Mouse (Mus musculus): ENCODE measurements at regions not wholly inside any gene's neighbourhood (a gene's known extent, or its start where the extent isn't known, plus 50 kb on each side); places are given as distances from the start of the nearest gene placed in this dataset.

- DNase-seq, result no peak
These were observed 52.0 kb upstream of the C030005K15Rik start for GRCm38 (mm10) chr10:97778531-97778930.

GRCm38 (mm10) chr10:97779335-97779734 lies 52.8 kb upstream of the C030005K15Rik start:
- no peak for DNase-seq

DNA sequence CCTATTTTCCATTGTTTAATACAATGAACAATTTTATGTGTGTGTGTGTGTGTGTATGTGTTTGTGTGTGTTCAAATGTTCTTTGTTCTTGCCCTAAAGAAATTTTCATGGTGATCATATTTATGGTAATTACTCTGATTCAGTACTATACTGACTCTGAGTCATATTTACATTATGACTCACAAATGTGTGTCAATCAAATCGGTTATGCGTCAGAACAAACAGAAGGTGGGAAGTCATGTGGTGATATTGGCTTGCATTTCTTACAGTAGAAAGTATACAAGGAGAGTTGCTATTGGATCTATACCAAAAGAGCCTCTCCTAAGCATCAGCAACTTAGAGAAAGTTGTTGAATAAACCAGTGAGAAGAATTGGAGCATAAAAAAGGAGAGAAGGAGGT lies 67.2 kb upstream of the C030005K15Rik start:
- DNase-seq, result no peak

- DNase-seq, result peak; percentile 5 to 23
These were observed 75.1 kb upstream of the C030005K15Rik start for GRCm38 (mm10) chr10:97801448-97802265.

DNA sequence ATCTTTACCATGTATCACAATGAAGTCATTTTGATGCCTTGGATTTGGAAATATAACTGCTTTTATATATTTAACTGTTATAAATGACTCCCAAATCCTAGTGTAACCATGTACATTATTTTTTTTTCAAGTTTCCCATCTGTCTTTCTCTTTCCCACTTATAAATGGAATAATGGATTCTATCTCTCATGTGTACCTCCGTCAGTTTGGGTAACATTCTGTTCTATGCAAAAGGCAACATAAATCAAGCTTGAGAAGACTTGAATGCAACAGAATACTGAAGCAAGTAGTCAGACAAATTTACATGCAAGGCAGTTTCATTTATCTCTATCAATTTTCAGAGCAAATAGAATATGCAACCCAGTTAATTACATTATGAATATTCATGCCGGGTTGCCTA lies 81.4 kb upstream of the C030005K15Rik start:
- DNase-seq, result no peak

DNA sequence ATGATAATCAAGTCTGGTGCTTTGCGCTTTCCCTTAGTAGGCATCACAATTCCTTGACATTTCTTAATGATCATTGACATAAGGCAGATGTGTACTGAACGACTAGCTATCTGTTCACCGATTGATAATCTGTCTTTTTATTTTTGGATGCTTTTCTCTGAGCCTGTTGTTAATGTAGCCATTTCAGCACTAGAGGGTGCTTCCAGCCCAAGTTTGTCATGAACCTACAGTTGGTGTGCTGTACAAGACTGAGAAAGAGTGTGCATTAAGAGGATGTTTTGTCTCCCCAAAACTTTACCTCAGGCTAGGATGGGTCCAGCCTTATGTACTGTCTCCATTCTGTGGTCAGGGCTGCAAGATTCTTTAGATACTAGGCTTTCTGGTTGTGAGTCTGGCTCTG lies 116.0 kb upstream of the C030005K15Rik start:
- DNase-seq, result peak in 1 of 2 experiments; percentile 10

DNA sequence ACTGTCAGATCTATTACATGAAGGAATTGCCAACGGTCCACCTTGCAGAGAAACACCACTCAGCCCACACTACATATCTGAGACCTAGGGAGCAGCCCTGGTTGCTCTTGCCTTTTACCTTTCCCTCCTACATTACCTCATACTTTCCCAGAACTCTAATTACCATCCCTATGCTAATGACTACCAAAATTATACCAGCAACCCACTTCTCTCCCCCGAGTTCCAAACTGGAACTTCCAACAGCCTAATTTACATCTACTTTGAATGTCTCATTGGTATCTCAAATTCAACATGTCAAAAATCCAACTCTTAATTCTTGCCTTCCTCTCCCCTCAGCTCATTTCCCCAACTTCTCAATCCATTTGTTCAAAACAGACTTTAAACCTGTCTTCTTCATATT lies 124.9 kb upstream of the C030005K15Rik start:
- no peak for DNase-seq

DNA sequence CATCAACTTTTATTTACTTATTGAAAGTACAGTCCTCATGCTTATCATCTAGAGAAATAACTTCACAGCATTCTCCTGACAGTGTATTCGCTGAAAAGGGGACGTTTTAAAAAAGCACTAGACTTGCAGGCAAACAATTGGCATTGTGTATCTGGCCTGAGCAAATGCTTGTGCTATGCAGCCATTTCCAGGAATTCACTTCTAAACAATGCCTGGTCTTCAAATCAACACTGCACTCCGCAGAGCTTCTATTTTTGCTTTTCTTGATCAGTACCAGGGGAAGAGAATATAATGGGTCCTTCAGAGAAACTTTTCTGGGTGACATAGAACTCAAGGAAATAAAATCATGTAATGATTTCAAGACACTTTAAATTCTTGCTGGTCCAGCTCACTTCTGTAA lies 150.5 kb upstream of the C030005K15Rik start:
- DNase-seq, result no peak

DNA sequence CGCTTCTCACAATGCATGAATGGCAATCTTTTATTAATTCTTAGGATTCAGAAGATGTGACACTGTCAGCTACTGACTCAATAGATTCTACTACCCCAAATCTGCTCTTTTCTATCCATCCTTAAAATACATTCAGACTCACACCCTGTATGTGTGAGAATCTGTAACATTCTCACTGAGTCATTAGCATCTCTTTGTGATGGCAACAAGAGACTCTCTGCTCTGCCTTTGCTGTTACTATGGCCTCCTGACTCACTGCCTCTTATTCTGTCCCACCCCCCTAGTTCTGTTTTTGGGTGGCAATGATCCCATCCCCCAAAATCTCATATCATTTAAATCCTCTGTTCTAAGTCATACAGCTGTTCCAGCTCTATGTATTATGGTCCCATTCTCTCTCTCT lies 159.5 kb upstream of the C030005K15Rik start:
- no peak for DNase-seq

DNA sequence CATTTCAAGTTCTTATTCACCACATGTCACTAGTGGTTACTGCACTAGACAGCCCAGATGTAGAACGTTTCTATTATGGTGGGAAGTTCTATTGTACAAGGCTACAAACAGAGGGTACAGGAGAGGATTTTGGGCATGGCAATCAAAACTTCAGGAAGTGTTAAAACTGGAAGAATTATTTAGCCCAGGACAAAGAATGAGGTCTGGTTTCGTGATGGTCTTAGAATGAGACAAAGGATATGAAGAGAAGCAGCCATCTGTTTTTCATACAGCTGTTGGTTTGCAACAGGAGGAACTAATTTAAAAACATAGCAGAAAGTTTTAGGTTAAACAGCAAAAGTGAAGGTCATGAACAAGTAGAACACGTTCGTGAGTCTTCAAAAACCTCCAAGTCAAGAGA lies 179.2 kb upstream of the C030005K15Rik start:
- no peak for DNase-seq

- no peak for DNase-seq
These were observed 199.0 kb upstream of the C030005K15Rik start for GRCm38 (mm10) chr10:97925568-97925967.

- no peak for DNase-seq
These were observed 213.8 kb upstream of the C030005K15Rik start for GRCm38 (mm10) chr10:97940345-97940744.

- no peak for DNase-seq
These were observed 239.3 kb upstream of the C030005K15Rik start for GRCm38 (mm10) chr10:97965881-97966280.

DNA sequence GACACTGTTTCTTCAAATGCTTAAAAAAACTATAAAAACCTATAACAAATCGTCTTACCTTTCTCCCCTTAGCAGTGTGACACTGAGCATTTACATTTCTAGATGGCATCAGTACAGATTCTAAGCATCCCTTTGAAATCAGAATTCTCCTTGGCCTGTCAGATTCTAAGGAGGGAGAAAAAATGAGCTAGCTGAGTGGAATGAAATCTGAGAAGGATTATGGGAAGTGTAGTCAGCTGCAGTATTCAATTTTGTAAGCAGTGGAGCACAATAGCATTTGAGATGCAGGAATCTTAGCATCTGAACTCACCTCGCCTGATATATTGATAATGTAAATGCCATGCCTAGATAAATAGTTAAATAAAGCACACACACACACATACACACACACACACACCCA lies 240.4 kb upstream of the C030005K15Rik start:
- no peak for DNase-seq

- no peak for DNase-seq
These were observed 280.5 kb upstream of the C030005K15Rik start for GRCm38 (mm10) chr10:98007037-98007436.

DNA sequence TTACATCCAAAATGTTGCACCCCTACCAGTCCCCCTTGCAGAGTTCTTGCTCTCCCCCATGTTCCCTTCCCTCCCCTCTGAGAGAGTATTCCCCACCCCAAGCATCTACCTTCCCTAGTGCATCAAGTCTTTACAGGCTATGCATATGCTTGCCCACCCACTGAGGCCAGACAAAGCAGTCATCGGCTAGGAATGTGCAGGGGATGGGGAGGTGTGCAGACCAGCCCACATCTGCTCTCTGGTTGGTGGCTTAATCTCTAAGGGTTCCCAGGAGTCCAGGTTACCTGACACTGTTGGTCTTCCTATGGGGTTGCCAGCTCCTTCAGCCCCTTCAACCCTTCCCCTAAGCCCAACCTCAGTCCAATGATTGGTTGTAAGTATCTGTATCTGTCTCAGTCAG lies 281.8 kb upstream of the C030005K15Rik start:
- DNase-seq, result no peak

DNA sequence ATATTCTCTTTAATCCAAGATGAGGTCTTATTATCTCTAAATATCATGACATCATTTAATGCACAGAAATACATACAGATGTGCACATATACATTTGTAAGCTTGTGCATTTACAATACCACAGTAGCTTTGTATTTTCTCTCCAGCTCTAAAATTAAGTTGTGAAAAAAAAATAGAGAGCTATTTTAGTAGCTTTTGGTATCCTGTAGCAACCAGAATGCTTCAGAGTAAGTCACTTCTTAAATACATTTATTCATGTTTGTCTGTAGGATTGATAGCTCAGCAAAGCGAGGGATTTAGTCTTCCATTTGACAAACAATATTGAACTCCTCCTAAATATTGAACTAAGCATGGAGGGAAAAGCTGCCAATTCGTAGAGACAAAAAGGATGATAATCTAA lies 286.4 kb upstream of the C030005K15Rik start:
- DNase-seq, result no peak

DNA sequence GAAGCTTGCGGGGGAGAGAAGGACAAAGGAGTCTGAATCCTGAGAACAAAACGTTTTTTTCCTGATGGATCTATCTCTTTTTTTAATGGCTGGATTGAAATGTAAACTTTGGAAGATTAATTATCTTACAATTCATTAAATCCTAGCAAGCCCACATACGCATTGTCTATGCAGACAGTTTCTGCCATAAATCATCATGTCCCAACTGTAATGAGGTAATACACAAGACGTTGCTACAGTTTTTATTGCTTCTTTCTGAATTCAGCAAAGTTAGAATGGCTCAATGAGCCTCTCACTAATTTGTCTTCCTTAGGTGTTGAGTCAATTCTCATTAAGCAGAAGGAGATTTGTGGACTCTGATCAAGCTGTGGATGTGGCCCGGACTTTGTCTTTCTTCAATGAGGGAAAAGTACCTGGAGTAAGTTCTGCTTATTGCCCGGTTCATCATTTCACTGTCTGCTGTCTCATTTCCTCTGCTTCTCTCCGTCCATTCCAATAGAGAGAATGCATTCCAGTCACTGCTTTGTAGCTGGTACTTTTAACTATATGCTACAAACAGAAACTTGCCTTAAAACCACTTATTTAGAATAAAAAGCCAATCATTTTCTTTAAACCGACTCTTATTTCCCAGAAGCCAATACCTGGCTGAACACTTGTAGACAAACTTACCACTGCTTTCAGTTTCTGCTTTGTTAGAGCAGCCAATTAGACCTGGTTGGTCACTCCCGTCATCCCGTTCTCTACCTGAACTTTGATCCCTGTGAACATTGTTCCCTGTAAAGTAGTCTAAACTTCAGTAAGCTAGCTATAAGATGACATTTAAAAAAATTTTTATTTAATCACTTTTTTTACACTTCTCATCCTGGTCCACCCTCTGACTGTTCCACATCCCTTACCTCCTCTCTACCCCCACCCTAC lies 288.7 kb upstream of the C030005K15Rik start:
- DNase-seq, result no peak

GRCm38 (mm10) chr10:98016596-98017304 lies 290.2 kb upstream of the C030005K15Rik start:
- DNase-seq, result no peak

- DNase-seq, result no peak
These were observed 302.6 kb upstream of the C030005K15Rik start for GRCm38 (mm10) chr10:98029124-98029523.

- peak; percentile 3 to 9 for DNase-seq
These were observed 303.1 kb upstream of the C030005K15Rik start for GRCm38 (mm10) chr10:98029621-98030020.

GRCm38 (mm10) chr10:98032661-98033060 lies 306.1 kb upstream of the C030005K15Rik start:
- no peak for DNase-seq

GRCm38 (mm10) chr10:98041766-98042165 lies 315.2 kb upstream of the C030005K15Rik start:
- DNase-seq, result no peak

All from kidney, postnatal 4 days (tissue).